Mouse (Mus musculus) heart, embryonic 16.5 days (tissue): ENCODE data around the gene Abcc1. TPM values are rescaled to one million over a fixed set of nuclear protein-coding genes. Genes with fewer than 3 reads are reported as not detected.
A peak's percentile ranks its signal among the peaks of the same experiment; 100 is the strongest.

Experiments used
- ATAC-seq: fragments of 200-750 bp; cut with Nextera tagmentation; replicated peaks from 2 replicates; pipeline ENCODE4 v1.8.0; 2017; ENCODE audit warnings: moderate number of reproducible peaks; ENCODE audit not compliant: insufficient read depth, low FRiP score; ENCODE audit errors: extremely low read depth
- H3K27ac ChIP-seq: fragments of 300-500 bp; sonication (generic); 2 replicates; pipeline ENCODE4 v1.5.1; 2014; ENCODE audit warnings: mild to moderate bottlenecking, low read length, control low read depth, moderate library complexity
- H3K27me3 ChIP-seq: fragments of 300-500 bp; sonication (generic); 2 replicates; pipeline ENCODE4 v1.6.1; 2014; ENCODE audit warnings: low read length, mixed read lengths; ENCODE audit not compliant: control insufficient read depth, insufficient read depth
- H3K36me3 ChIP-seq: fragments of 300-500 bp; sonication (generic); 2 replicates; pipeline ENCODE4 v1.6.1; 2014; ENCODE audit not compliant: control insufficient read depth, insufficient read depth
- H3K4me1 ChIP-seq: fragments of 300-500 bp; sonication (generic); 2 replicates; pipeline ENCODE4 v1.6.1; 2014; ENCODE audit warnings: low read length, mixed read lengths; ENCODE audit not compliant: control insufficient read depth, insufficient read depth
- H3K4me2 ChIP-seq: fragments of 300-500 bp; sonication (generic); 2 replicates; pipeline ENCODE4 v1.6.1; 2014; ENCODE audit warnings: low read depth, mild to moderate bottlenecking, control low read depth, low read length
- H3K4me3 ChIP-seq: fragments of 300-500 bp; sonication (generic); 2 replicates; pipeline ENCODE4 v1.5.1; 2014; ENCODE audit warnings: mild to moderate bottlenecking, control low read depth, low read length
- H3K9ac ChIP-seq: fragments of 300-500 bp; sonication (generic); 2 replicates; pipeline ENCODE4 v1.6.1; 2014; ENCODE audit warnings: low read length, control low read depth
- H3K9me3 ChIP-seq: fragments of 300-500 bp; sonication (generic); replicated peaks from 2 replicates; pipeline ENCODE4 v1.6.1; 2016; ENCODE audit warnings: low read length; ENCODE audit not compliant: control insufficient read depth
- WGBS: fragments of 180-500 bp; shearing (Covaris S2); extraction: QIAGEN DNeasy Blood & Tissue Kit; methylation state at CpG from one replicate; pipeline ENCODE4 v1.1.7; 2014; 5-methylcytosine and 5-hydroxymethylcytosine counted together
- polyA plus RNA-seq: library from polyadenylated mRNA; unstranded; fragments of >200 nt; fragmentation: Nextera tagmentation; extraction: Ambion mirVana; gene quantifications from 2 replicates; pipeline ENCODE4 v1.2.1, GENCODE M21; 2015

Gene Abcc1
- polyA plus RNA-seq, 1 experiment from 2014 or later: 4.3 TPM

GRCm38 (mm10) chr16:14366017-14366416, 4.7 kb downstream of the Abcc1 start:
- no peak for ATAC-seq
- WGBS: 89% methylated on average over 1 of the region's 1 CpGs
- Histone ChIP-seq H3K4me2 (no peak overlapping the region), H3K4me3 (no peak overlapping the region), H3K27ac (no peak overlapping the region), H3K4me1 (peaks cover 6% of the 10 kb centered on the region; the same call in 1 of the 2 replicates), H3K36me3 (no peaks in the 10 kb centered on the region), H3K27me3 (peaks cover 16% of the 10 kb centered on the region), H3K9me3 (no peaks in the 10 kb centered on the region), H3K9ac (no peak overlapping the region)

- 46% methylated on average over 1 of the region's 1 CpGs for WGBS
- peak; percentile 58 for ATAC-seq
- H3K4me1 ChIP-seq: peaks cover 10% of the 10 kb centered on the region
- H3K9me3 ChIP-seq: no peaks in the 10 kb centered on the region
- H3K27me3 ChIP-seq: no peaks in the 10 kb centered on the region
- peak overlapping the region; percentile 21; the same call in 1 of the 2 replicates for H3K27ac ChIP-seq
- H3K9ac ChIP-seq: no peak overlapping the region
- H3K4me2 ChIP-seq: no peak overlapping the region
- H3K4me3 ChIP-seq: no peak overlapping the region
- H3K36me3 ChIP-seq: no peaks in the 10 kb centered on the region
Observed at GRCm38 (mm10) chr16:14371367-14371766, 10.0 kb downstream of the Abcc1 start.

GRCm38 (mm10) chr16:14372382-14372781, 11.0 kb downstream of the Abcc1 start:
- 36% methylated on average over 1 of the region's 1 CpGs for whole genome bisulfite sequencing
- peaks cover 13% of the 10 kb centered on the region for H3K4me1 ChIP-seq
- peak overlapping the region; percentile 65 for H3K27ac ChIP-seq
- H3K4me3 ChIP-seq: no peak overlapping the region
- no peaks in the 10 kb centered on the region for H3K27me3 ChIP-seq
- 0 out of 2 replicates have a peak overlapping the region, but pooled peaks have one; percentile 23 for H3K4me2 ChIP-seq
- H3K9ac ChIP-seq: no peak overlapping the region
- H3K36me3 ChIP-seq: no peaks in the 10 kb centered on the region
- H3K9me3 ChIP-seq: no peaks in the 10 kb centered on the region
- ATAC-seq: no peak

- Histone ChIP-seq H3K9me3 (no peaks in the 10 kb centered on the region), H3K4me3 (no peak overlapping the region), H3K9ac (0 out of 2 replicates have a peak overlapping the region, but pooled peaks have one; percentile 30), H3K4me2 (0 out of 2 replicates have a peak overlapping the region, but pooled peaks have one; percentile 23), H3K36me3 (no peaks in the 10 kb centered on the region), H3K27ac (peak overlapping the region; percentile 65), H3K27me3 (no peaks in the 10 kb centered on the region), H3K4me1 (peaks cover 14% of the 10 kb centered on the region)
- WGBS: 18% methylated on average over 4 of the region's 4 CpGs
- ATAC-seq: no peak
Observed at GRCm38 (mm10) chr16:14372817-14373301, 11.5 kb downstream of the Abcc1 start.

GRCm38 (mm10) chr16:14375942-14376341, 14.6 kb downstream of the Abcc1 start:
- no peak overlapping the region for H3K27ac ChIP-seq
- no peak overlapping the region for H3K4me3 ChIP-seq
- no peaks in the 10 kb centered on the region for H3K9me3 ChIP-seq
- WGBS: 88% methylated on average over 1 of the region's 1 CpGs
- peaks cover 14% of the 10 kb centered on the region for H3K4me1 ChIP-seq
- ATAC-seq: no peak
- H3K27me3 ChIP-seq: no peaks in the 10 kb centered on the region
- H3K36me3 ChIP-seq: no peaks in the 10 kb centered on the region
- no peak overlapping the region for H3K9ac ChIP-seq
- no peak overlapping the region for H3K4me2 ChIP-seq

- no peak overlapping the region for H3K4me2 ChIP-seq
- no peaks in the 10 kb centered on the region for H3K9me3 ChIP-seq
- ATAC-seq: no peak
- no peak overlapping the region for H3K9ac ChIP-seq
- no peaks in the 10 kb centered on the region for H3K27me3 ChIP-seq
- H3K27ac ChIP-seq: no peak overlapping the region
- WGBS: 66% methylated on average over 2 of the region's 2 CpGs
- peaks cover 14% of the 10 kb centered on the region for H3K4me1 ChIP-seq
- no peaks in the 10 kb centered on the region for H3K36me3 ChIP-seq
- no peak overlapping the region for H3K4me3 ChIP-seq
Observed at GRCm38 (mm10) chr16:14376352-14376751, 15.0 kb downstream of the Abcc1 start.

GRCm38 (mm10) chr16:14377321-14377720, 16.0 kb downstream of the Abcc1 start:
- H3K27ac ChIP-seq: peak overlapping the region; percentile 46

GRCm38 (mm10) chr16:14378654-14379053, 17.3 kb downstream of the Abcc1 start:
- no peak overlapping the region for H3K4me3 ChIP-seq
- H3K4me2 ChIP-seq: no peak overlapping the region
- H3K4me1 ChIP-seq: peaks cover 4% of the 10 kb centered on the region; the same call in 1 of the 2 replicates
- ATAC-seq: no peak
- H3K9ac ChIP-seq: no peak overlapping the region
- no peaks in the 10 kb centered on the region for H3K27me3 ChIP-seq
- H3K27ac ChIP-seq: no peak overlapping the region
- H3K36me3 ChIP-seq: no peaks in the 10 kb centered on the region
- WGBS: 40% methylated on average over 5 of the region's 5 CpGs
- H3K9me3 ChIP-seq: no peaks in the 10 kb centered on the region

More at GRCm38 (mm10) chr16:14377321-14377720, 16.0 kb downstream of the Abcc1 start:
- Histone ChIP-seq H3K4me3 (no peak overlapping the region), H3K27me3 (no peaks in the 10 kb centered on the region), H3K4me1 (peaks cover 10% of the 10 kb centered on the region), H3K36me3 (no peaks in the 10 kb centered on the region), H3K4me2 (no peak overlapping the region), H3K9ac (no peak overlapping the region), H3K9me3 (no peaks in the 10 kb centered on the region)
- 58% methylated on average over 2 of the region's 2 CpGs for WGBS
- ATAC-seq: 0 out of 2 replicates have a peak, but pooled peaks have one; percentile 25

- ATAC-seq: no peak
- H3K9me3 ChIP-seq: no peaks in the 10 kb centered on the region
- no peak overlapping the region for H3K4me3 ChIP-seq
- peaks cover 4% of the 10 kb centered on the region; the same call in 1 of the 2 replicates for H3K4me1 ChIP-seq
- no peaks in the 10 kb centered on the region for H3K36me3 ChIP-seq
- no peak overlapping the region for H3K9ac ChIP-seq
- H3K4me2 ChIP-seq: no peak overlapping the region
- no peak overlapping the region for H3K27ac ChIP-seq
- no peaks in the 10 kb centered on the region for H3K27me3 ChIP-seq
- 85% methylated on average over 7 of the region's 7 CpGs for WGBS
Observed at GRCm38 (mm10) chr16:14379888-14380287, 18.5 kb downstream of the Abcc1 start.
